Mouse (Mus musculus): ENCODE data around the gene Nprl2. TPM values are rescaled to one million over a fixed set of nuclear protein-coding genes. Genes with fewer than 3 reads are reported as not detected.

Gene Nprl2
- polyA plus RNA-seq (2021; fragmentation: Nextera tagmentation): 63.1 and 69.0 TPM in 2 replicates
- long read RNA-seq, experiment 1, transcript Nprl2-201 (11 exons, 1,441 nt): major isoform, 85 of 102 reads
- long read RNA-seq, experiment 1, partial matches to known transcripts: 7 of 102 reads
- long read RNA-seq, experiment 1, other reads (novel, unspliced or antisense): 10 of 102 reads
- long read RNA-seq, experiment 2, transcript Nprl2-201 (11 exons, 1,441 nt): major isoform, 214 of 261 reads
- long read RNA-seq, experiment 2, transcript Nprl2-203 (9 exons, 1,736 nt): minor isoform, 6 of 261 reads
- long read RNA-seq, experiment 2, partial matches to known transcripts: 3 of 261 reads
- long read RNA-seq, experiment 2, other reads (novel, unspliced or antisense): 38 of 261 reads

DNA sequence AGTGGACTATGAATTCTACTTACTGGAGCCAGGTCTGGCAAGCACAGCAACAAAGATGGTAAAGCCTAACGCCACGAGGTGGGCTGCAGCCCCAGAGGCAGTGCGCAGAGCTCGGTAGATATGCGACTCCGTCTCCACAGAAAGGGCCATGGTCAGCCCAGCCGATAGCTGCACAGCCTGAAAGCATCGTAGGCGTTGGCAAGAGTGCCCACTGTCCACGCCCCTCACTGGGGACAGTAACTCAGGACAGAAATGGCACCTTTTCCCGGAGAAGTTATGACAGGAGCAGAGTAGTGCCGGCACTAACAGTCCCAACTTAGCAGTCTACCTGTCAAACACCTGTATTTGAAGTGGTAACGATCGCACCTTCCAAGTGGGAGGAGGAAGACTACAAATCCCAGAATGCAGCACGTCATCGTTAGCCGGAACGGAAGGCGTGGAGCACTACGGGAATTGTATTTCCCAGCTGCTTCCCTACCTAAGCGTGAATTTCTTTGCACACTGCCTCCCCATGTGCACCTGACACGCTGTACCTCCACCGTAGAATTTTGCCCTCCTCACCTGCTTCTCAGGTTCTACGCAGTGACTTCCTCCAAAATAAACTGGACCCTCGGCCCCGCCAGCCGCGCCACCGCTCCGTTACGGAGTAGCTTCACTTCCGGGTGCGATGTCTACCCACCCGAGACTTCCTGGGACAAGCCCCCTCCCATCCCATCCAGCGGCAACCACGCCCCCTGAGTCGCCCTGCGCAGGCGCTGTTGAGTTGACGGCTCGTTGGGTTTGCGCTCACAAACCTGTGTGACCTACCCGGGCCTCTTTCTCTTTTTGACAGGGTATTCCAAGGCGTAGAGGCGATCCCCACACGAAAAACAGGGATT lies at the start of gene Nprl2, which contains the start of gene Cyb561d2:
Gene Nprl2 (plus strand): TSS at position 753 of the 878 bp plus-strand sequence.
Gene Cyb561d2 (minus strand): TSS at position 720 of the 878 bp plus-strand sequence.

DNA sequence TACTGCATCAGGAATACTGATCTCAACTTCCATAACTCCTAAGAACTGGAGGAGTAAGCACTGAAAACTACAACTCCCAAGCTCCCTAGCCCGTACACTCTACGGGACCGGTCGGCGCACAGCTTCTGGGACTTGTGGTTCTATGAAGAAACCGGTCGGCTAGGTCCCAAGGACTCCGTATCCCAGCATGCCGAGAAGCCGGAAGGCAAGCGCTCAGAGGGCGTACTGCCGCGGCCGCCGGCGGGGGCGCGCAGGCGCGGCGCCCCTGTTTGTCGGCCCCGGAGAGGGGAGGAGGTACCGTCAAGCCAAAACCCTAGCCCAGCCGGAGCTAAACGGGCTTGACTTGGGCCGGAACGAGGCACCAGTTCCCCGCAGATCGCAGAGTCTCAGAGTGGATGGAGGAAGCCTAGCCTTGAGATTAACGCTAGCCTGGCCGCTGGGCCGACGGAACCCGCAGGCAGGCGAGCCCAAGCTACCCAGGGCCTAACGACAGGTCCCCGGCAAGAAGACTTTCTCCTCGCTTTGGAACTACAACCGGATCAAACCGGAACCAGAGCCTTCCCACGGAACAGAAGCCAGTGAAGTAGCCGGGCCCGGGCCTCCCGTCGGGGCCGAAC lies 8.1 kb upstream of the Nprl2 start, which contains the start of gene Tmem115:
Gene Tmem115 (plus strand): TSS at position 155 of the 617 bp plus-strand sequence.

DNA sequence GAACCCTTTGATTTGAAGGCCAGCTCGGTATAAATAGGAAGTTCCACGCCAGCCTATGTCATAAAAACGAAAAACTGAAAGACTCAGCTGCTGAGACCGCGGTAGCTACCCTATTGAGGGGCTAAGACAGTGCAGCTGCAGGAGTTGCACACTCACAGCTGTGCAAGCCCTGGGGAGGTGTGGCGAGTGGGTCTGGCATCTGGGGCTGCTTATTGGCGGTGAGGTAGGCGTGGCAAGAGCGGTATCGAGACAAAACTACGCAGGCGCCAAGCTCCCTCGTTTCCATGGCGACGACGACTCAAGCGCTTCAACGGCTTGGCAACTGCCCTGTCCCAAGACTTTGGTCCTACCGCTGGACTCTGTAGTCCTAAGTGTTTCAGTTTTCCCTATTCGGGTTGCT lies 5.0 kb downstream of the Nprl2 start, which contains the start of gene Zmynd10:
Gene Zmynd10 (plus strand): TSS at position 273 of the 400 bp plus-strand sequence.

DNA sequence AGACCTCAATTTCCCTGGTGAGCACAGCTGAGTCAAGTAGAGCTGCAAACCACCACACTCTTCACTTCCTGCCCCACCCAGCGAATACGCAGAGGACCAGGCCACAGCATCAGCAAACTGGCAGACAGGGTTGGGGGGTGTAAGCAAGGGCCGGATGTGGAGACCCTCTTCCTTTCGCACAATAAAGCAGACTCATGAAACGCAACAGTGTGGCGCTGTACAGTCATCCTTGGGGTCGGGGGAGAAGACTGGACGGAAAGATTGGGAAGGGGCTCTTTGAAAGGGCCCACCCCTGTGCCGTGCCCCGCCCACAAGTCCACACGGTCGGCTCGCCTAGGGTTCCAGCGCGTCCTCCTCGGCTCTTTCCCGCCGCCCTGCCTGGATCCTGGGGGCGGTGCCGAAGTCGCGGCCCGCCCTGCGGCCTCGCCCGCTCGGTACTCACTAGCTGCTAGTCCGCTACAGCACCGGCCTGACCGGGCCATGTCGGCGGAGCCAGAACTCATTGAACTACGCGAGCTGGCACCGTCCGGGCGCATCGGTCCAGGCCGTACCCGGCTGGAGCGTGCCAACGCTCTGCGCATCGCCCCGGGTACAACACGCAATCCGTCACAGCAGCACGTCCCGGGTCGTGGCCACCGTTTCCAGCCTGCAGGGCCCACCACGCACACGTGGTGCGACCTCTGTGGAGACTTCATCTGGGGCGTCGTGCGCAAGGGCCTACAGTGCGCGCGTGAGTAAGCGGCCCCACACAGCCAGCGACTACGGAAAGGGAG lies 9.3 kb downstream of the Nprl2 start, which contains the start of gene Rassf1:
Gene Rassf1 (plus strand): TSS at position 439 of the 773 bp plus-strand sequence.

DNA sequence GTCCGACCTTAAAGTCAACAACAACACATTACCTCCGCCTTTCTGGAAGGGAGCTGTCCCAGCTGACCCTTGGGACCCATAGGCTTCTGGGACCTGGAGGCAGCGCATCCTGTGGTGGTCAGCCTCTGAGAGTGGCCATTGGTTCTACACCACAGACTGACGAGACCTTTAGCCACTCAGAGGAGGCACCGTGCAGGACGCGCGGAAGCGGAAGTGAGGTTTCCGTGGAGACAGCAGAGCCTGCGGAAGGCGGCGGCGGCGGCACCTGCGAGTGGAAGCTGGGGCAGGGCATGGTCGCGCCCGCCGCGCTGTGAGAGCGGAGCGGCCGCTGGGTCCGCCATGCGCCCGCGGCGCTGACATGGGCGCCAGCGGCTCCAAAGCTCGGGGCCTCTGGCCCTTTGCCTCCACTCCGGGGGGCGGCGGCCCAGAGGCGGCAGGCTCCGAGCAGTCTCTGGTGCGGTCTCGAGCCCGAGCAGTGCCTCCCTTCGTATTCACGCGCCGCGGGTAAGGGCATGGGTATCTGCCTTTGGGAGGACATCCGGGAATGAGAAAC lies 21.1 kb downstream of the Nprl2 start, which contains the start of gene Tusc2:
Gene Tusc2 (plus strand): TSS at position 227 of the 553 bp plus-strand sequence.

DNA sequence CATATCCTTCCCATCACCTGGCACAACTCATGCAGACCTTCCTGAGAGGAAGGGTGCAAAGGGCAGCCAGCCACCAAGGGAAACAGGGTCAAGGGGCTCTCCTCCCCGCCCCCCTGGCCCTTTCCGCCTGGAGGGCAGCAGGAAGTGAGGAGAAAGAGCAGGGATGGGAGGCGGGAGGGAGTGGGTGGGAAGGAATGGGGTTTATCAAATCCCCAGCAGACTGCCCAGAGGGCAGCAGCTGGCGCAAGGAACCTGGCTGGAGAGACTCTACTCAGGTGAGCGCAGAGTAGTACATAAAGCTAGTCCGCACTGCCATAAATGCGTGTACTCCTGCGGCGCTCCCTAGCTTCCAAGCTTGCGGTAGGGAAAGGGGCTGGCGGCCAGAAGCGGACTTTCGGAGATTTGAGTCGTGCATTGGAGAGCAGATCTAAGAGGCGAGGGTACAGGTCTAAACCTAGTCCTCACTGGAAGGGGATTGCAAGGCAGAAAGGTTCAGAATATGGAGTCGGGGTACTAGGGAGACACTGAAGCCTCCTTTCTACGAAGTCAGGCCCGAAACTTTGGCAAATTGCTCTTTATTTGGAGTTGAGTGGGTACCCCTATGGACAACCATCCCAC lies 25.8 kb downstream of the Nprl2 start, which contains the start of gene Hyal2:
Gene Hyal2 (plus strand): TSS at position 244 of the 618 bp plus-strand sequence.

DNA sequence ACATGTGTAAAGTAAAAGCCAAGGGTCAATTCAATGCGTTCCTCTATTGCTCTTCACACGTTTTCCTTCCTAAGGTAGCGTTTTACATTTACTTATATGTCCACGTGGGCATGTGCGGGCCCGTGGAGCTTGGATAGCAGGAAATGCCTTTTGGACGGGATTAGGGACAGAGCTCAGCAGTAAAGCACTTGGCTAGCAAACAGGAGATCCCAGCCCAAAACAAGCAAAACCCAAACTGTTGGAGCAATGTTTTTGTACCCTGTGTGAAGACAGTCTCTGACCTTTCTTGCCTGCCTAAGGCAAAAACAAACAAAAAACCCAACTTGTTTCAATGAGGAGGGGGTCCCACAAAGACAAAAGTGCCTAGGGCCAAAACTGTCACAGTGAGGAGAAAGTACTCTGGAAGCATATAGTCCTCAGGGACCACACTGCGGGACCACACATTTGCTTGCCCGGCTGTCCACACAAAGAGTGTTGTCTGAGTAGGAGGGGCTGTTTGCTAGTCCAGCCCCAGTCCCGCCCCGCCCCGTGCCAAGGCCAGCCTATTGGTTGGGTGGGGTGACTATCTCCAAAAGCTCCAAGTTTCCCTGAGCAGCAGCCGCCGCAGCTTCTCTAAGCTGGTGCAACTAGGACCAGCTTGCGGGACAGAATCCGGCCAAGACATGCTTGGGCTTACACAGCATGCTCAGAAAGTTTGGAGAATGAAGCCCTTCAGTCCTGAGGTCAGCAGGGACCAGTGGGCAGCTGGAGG lies 34.5 kb downstream of the Nprl2 start, which contains the start of gene Hyal1:
Gene Hyal1 (plus strand): TSS at position 571 of the 751 bp plus-strand sequence.

DNA sequence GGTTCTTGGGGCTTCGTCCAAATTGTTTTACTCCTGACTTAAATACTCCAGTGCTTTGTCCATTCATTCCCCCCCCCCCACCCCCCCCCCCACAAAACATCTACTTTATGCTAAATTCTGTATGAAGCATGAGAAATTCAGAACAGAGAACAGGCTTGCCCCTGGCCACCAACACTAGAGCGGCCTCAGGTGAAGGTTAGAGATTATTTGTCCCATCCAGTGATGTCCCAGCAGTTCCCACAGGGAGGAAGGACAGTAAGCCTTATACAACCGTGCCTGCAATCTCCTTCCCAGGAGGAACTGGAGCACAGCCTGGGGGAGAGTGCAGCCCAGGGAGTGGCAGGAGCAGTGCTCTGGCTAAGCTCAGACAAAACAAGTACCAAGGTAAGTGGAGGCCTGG lies 36.6 kb downstream of the Nprl2 start, which contains the start of gene Naa80:
Gene Naa80 (plus strand): TSS at position 301 of the 400 bp plus-strand sequence.

DNA sequence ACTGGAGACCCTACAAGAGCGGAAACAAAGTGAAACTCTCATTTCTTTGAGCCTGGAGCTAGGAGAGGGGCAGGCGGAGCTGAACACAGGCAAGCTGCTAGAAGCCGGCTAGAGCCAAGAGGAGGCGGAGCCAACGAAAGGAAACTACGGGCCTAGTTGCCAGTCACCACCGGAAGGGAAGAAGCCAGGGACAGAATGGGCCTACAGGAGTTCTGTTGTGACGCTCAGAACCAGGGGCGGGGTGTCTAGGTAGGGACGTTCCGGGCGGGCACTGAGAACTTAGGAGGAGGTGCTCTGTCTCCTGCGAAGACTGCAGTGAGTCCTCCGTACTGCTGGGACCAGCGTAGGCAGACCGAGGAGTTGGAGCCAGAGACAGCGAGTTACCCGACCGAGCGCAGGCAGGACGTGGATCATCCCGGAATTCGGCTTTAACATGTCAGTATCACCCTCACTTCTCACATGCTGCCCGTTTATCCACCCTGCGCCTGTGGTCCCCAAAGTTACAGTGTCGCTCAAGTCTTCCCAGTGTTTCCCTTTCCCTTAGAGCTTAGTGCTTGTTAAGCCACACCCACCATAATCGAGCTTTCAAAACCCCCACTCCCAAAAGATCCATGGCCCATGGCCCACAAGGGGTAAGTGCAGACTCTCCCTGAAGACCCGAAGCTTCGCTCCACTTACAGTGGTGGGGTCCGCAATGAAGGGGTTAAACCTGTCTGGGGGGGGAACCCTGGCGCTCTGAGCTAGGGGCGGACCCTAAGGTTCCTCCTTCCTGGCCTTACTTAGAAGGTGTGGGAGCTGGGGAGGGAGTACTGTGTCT lies 38.7 kb downstream of the Nprl2 start, which contains the start of gene Hyal3:
Gene Hyal3 (plus strand): TSS at position 318 of the 817 bp plus-strand sequence.

DNA sequence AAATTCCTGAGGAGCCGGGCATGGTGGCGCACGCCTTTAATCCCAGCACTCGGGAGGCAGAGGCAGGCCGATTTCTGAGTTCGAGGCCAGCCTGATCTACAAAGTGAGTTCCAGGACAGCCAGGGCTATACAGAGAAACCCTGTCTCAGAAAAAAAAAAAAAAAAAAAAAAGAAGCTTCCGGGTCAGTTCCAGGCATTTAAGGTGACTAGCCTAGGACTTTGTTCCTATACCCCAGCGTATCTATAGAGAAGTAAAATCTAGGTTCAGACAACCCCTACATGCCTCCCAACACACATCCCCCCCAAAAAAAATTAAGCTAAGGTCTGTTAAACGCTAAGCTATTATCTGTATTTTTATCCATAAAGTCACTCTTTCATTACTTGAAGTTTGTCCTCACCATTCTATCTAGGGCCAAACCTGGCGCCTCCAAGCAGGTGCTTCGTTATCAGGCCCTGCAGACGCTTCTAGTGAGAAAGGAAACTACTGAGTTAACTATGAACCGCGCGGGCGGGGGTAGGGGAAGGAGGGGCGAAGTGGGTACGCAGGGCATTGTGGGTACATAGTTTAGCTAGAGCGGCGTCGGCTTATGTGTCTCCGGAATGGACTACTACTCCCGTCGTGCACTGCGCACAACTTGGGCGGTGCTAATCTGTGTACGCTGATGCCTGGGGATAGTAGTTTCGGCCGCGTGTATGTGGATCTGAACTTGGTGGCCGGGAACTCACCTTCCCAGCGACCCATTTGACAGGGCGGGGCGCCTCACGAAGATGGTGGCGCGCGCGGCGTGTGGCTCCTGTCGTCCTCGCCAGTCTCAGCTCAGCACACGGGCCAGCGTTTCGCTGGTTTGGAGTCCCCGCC lies 45.2 kb downstream of the Nprl2 start, which contains the start of gene Ifrd2:
Gene Ifrd2 (plus strand): TSS at position 669 of the 859 bp plus-strand sequence.

Other genes with a start within 250 kb of the Nprl2 start
- gene Cish, start 246.2 kb upstream of the Nprl2 start, polyA plus RNA-seq (2021; fragmentation: Nextera tagmentation): 2.8 and 4.4 TPM in 2 replicates
- gene Hemk1, start 203.9 kb upstream of the Nprl2 start, polyA plus RNA-seq (2021; fragmentation: Nextera tagmentation): 11.3 and 36.7 TPM in 2 replicates
- 0.93 and 1.2 TPM in 2 replicates for gene 6430571L13Rik, start 201.6 kb upstream of the Nprl2 start, polyA plus RNA-seq (2021; fragmentation: Nextera tagmentation)
- 5.3 and 5.4 TPM in 2 replicates for gene Cacna2d2, start 142.6 kb upstream of the Nprl2 start, polyA plus RNA-seq (2021; fragmentation: Nextera tagmentation)
- 40.5 and 46.0 TPM in 2 replicates for gene Tmem115, start 8.3 kb upstream of the Nprl2 start, polyA plus RNA-seq (2021; fragmentation: Nextera tagmentation)
- 44.2 and 47.5 TPM in 2 replicates for gene Cyb561d2, start within 50 bp of the Nprl2 start, polyA plus RNA-seq (2021; fragmentation: Nextera tagmentation)
- gene Zmynd10, start 5.1 kb downstream of the Nprl2 start, polyA plus RNA-seq (2021; fragmentation: Nextera tagmentation): 4.1 and 7.1 TPM in 2 replicates
- gene Rassf1, start 9.3 kb downstream of the Nprl2 start, polyA plus RNA-seq (2021; fragmentation: Nextera tagmentation): 9.8 and 10.1 TPM in 2 replicates
- 100 and 108 TPM in 2 replicates for gene Tusc2, start 21.0 kb downstream of the Nprl2 start, polyA plus RNA-seq (2021; fragmentation: Nextera tagmentation)
- gene Hyal2, start 25.7 kb downstream of the Nprl2 start, polyA plus RNA-seq (2021; fragmentation: Nextera tagmentation): 16.4 and 16.9 TPM in 2 replicates
- 3.7 and 4.0 TPM in 2 replicates for gene Hyal1, start 34.7 kb downstream of the Nprl2 start, polyA plus RNA-seq (2021; fragmentation: Nextera tagmentation)
- 9.6 and 9.7 TPM in 2 replicates for gene Naa80, start 36.7 kb downstream of the Nprl2 start, polyA plus RNA-seq (2021; fragmentation: Nextera tagmentation)
- 0.40 and 1.7 TPM in 2 replicates for gene Hyal3, start 38.6 kb downstream of the Nprl2 start, polyA plus RNA-seq (2021; fragmentation: Nextera tagmentation)
- 4.4 and 4.7 TPM in 2 replicates for gene Ifrd2, start 45.4 kb downstream of the Nprl2 start, polyA plus RNA-seq (2021; fragmentation: Nextera tagmentation)
- 1.4 and 9.8 TPM in 2 replicates for gene Sema3b, start 67.0 kb downstream of the Nprl2 start, polyA plus RNA-seq (2021; fragmentation: Nextera tagmentation)
- 26.4 and 30.7 TPM in 2 replicates for gene Gnai2, start 93.1 kb downstream of the Nprl2 start, polyA plus RNA-seq (2021; fragmentation: Nextera tagmentation)
- gene Slc38a3, start 127.3 kb downstream of the Nprl2 start, polyA plus RNA-seq (2021; fragmentation: Nextera tagmentation): 43.1 and 65.0 TPM in 2 replicates
- 26.0 and 27.1 TPM in 2 replicates for gene Gnat1, start 137.5 kb downstream of the Nprl2 start, polyA plus RNA-seq (2021; fragmentation: Nextera tagmentation)
- gene Sema3f, start 168.2 kb downstream of the Nprl2 start, polyA plus RNA-seq (2021; fragmentation: Nextera tagmentation): 0.31 and 1.1 TPM in 2 replicates
- gene Rbm5, start 228.8 kb downstream of the Nprl2 start, polyA plus RNA-seq (2021; fragmentation: Nextera tagmentation): 31.9 and 37.2 TPM in 2 replicates

Measured in layer of hippocampus, adult 6 months (tissue).